Mouse (Mus musculus): ENCODE results near the gene Tsga10ip.
"Not testable (repeated sequence)": the region's sequence is repeated elsewhere in the genome, so short reads cannot be mapped to it uniquely, and the experiment has no call there.

Gene Tsga10ip

GRCm38 (mm10) chr19:5423561-5423960, 21.2 kb upstream of the Tsga10ip start:
- DNase-seq: no peak

GRCm38 (mm10) chr19:5422895-5423443, 20.6 kb upstream of the Tsga10ip start:
- DNase-seq: no peak

GRCm38 (mm10) chr19:5422267-5422666, 19.9 kb upstream of the Tsga10ip start:
- no peak for DNase-seq

GRCm38 (mm10) chr19:5421784-5422183, 19.5 kb upstream of the Tsga10ip start:
- no peak for DNase-seq

GRCm38 (mm10) chr19:5420579-5420978, 18.3 kb upstream of the Tsga10ip start:
- no peak for DNase-seq

GRCm38 (mm10) chr19:5419630-5420029, 17.3 kb upstream of the Tsga10ip start:
- DNase-seq: no peak

GRCm38 (mm10) chr19:5418750-5419466, 16.6 kb upstream of the Tsga10ip start:
- no peak for DNase-seq

- DNase-seq: peak; percentile 41
These were observed 12.2 kb upstream of the Tsga10ip start for GRCm38 (mm10) chr19:5414534-5414957.

GRCm38 (mm10) chr19:5413840-5414239, 11.5 kb upstream of the Tsga10ip start:
- DNase-seq: no peak

GRCm38 (mm10) chr19:5411961-5412360, 9.6 kb upstream of the Tsga10ip start:
- no peak for DNase-seq

- no peak for DNase-seq
These were observed 8.3 kb upstream of the Tsga10ip start for GRCm38 (mm10) chr19:5410641-5411040.

- DNase-seq: no peak
These were observed 6.7 kb upstream of the Tsga10ip start for GRCm38 (mm10) chr19:5409068-5409467.

GRCm38 (mm10) chr19:5408057-5409001, 6.0 kb upstream of the Tsga10ip start:
- DNase-seq: peak; percentile 49

GRCm38 (mm10) chr19:5407133-5407532, 4.8 kb upstream of the Tsga10ip start:
- peak; percentile 59 for DNase-seq

GRCm38 (mm10) chr19:5406531-5407126, 4.3 kb upstream of the Tsga10ip start:
- DNase-seq: peak; percentile 85

GRCm38 (mm10) chr19:5405924-5406323, 3.6 kb upstream of the Tsga10ip start:
- no peak for DNase-seq

- not testable (repeated sequence) for DNase-seq
These were observed 1.3 kb downstream of the Tsga10ip start for GRCm38 (mm10) chr19:5401073-5401472.

- no peak for DNase-seq
These were observed 7.0 kb downstream of the Tsga10ip start for GRCm38 (mm10) chr19:5395371-5395770.

- DNase-seq: no peak
These were observed 8.2 kb downstream of the Tsga10ip start for GRCm38 (mm10) chr19:5394168-5394567.

GRCm38 (mm10) chr19:5392892-5393291, 9.4 kb downstream of the Tsga10ip start:
- peak; percentile 66 for DNase-seq

- no peak for DNase-seq
These were observed 11.9 kb downstream of the Tsga10ip start for GRCm38 (mm10) chr19:5390416-5390815.

- peak; percentile 34 for DNase-seq
These were observed 12.7 kb downstream of the Tsga10ip start for GRCm38 (mm10) chr19:5389647-5390046.
